Mouse (Mus musculus): Measurements from ENCODE around the gene Igfbp5.

Gene Igfbp5

DNA sequence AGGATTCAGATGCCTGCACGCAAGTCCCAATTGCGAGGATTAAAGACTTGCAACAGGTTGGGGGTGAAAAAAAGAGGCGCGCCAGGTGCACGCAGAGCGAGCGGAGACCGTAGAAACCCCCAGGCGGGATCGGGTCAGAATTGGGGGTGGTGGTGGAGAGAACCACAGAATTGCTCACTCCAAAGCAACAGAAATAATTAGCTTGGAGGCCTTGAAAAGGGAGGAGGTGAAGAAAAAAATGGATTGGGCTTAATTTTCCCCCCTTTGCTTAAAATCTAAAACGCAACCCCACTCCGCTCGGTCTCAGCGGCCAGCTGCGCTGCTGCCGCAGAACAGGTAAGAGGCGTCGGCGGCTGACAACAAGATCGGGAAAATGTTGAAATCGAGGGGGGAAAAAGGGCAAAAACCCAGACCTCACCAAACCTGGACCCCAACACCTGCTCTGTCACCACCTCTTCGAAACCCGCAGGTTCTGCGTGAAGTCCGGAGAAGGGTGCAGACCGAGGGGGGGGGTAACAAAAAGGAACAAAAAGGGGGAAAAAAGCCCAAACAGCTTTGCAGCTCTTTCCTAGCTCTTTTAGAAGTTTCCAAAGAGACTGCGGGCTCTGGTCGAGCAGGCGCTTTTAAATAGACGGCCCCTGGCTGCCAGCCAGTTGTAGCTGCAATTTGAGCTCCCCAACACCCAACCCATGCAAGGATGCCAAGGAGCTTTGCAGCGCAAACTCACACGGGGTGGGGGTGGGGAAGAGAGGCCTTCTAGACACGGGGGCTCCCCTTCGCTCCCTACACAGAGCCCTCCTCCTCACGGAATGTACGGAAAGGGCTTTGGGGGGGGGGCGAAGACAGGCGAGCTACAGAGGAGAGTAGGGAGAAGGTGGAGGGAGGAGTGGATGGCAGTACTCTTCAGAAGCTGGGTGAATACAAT is at the start of gene Igfbp5:
Gene Igfbp5 (minus strand): TSS at position 598 of the 925 bp plus-strand sequence.
- DNase-seq (ENCODE audit: low read depth, low spot score): no peak

DNA sequence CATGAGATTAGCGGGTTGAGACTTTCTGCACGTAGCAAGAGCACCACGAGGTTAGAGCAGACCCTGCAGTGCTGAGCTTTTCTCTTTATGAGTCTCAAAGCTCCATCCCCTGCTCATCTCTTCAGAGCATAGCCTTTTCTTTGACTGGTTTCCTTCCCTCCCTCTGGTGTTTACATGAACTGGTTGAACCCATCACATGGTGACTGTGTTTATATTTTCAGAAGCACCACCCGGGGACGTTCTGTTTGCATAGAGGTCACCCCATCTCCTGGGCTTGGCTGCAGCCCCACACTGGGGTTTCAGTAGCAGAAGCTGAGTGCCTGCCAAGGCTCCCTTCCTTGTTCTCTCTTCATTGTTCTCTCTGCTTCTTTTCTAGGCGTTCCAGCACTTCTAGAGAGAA is 40.1 kb upstream of the Igfbp5 start:
- DNase-seq (ENCODE audit: low read depth, low spot score): no peak

DNA sequence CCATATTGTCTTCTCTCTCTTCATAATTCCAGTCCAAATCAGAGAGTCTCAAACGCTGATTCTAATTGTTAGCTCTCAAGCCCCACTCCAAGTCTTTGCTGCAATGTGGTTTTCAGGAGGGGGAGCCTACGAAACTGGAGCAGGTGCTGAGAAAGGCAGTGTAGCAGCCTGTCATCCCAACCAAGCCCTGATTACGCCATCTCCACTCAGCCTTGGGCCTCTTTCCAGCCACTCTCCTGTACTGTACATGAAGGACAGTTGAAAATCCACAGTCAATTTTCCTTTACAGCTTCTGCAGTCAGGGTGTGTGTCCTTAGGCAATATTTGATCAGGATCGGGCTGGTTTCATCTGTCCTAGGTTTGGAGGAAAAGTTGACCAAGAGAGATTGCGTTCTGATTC is 38.4 kb upstream of the Igfbp5 start:
- DNase-seq (ENCODE audit: low read depth, low spot score): no peak

DNA sequence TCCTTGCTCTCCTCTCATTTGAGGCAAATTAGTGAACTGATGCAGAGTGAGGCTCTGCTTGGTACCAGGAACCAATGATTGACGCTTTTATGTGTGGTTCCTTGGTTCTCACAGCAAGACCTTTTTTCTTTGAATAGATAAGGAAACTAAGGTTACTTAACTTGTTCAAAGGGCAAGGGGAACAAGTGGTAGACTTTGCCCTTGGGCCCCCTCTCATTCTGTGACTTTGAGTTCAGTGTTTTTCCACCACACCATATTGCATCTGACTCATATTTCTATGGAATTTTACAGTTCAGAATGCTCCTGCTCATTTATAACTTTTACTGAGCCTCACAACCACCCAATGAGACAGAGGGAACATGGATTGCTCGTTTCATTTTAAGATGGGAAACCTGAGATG is 21.1 kb upstream of the Igfbp5 start:
- no peak for DNase-seq (ENCODE audit: low read depth, low spot score)

DNA sequence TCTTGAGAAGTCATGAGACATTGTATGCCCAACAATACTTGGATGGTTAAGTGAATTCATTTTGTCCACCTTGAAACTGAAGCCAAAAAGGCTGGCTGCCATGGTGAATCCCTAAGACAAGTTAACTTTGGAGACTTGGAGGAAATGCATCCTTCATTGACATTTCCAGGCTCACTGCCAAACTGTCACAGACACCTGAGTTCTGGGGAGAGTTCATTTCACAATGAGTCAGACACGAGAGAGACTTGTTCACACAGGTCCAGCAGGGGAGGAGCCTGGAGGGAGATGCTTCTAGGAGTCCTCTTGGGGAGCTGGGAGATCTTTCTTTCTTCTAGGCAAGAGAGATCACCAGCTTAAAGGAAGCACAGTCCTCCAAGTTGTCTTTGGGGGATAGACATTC is 13.2 kb upstream of the Igfbp5 start:
- DNase-seq (ENCODE audit: low read depth, low spot score): peak; percentile 12

DNA sequence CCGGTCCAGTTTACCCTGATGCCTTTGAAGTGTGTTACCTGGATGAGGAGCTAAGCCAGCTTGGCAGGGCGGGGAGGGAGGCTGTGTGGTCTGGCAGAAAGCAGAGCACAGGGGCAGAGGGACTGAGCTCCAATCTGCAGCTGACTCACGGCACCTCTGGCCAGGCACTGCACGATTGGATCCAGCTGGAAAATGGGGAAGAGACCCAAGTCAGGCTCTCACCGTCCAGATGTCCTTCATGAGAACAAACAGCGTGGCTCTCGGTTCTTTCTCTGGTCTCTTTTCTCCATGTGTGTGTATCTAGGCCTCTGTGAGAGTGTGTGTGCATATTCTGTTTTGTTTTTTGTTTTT is 11.1 kb upstream of the Igfbp5 start:
- no peak for DNase-seq (ENCODE audit: low read depth, low spot score)

DNA sequence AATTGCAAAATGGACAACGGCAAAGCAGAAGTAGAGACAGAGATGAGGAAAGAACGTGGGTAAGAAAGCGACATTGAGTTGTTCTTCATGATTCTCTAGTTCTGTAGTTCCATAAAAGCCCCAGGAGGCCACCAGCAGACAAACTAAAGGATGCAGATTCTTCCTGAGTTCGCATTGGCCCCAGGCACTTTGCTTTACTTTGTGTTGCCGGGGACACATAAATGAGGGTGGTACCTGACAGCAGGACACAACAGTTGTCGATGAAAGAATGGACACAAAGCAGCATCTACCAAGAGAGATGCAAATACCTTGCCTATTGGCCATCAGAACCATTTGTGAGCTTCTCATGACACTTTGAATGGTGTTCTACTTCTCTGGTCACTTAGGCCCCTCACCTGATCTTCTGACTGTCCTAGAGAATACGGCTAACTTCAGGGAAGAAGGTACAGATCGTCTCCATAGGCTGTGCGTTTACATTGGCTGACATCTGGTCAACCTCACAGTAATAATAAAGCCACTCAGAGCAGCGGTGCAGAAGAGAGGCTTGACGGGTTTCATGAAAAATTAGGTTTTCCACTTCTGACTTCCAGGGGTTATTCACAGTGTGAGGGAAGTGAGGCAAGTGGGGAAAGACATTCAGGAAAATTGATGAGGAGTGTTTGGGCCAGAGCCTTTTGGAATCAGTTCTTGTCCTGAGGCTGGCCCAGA is 10.6 kb upstream of the Igfbp5 start:
- no peak for DNase-seq (ENCODE audit: low read depth, low spot score)

DNA sequence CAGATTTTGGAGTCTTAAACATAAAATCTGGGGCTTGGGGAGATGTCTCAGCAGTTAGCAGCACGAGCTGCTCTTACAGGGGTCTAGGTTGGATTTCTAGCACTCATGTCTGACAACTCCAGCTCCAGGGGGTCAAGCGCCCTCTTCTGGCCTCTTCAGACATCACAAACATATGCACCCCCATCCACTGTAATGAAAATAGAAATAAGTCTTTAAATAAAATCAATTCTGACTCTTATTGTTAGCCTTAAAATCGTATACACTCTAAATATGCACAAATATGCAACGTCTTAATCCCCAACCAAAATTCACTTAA is 4.6 kb upstream of the Igfbp5 start:
- no peak for DNase-seq (ENCODE audit: low read depth, low spot score)

DNA sequence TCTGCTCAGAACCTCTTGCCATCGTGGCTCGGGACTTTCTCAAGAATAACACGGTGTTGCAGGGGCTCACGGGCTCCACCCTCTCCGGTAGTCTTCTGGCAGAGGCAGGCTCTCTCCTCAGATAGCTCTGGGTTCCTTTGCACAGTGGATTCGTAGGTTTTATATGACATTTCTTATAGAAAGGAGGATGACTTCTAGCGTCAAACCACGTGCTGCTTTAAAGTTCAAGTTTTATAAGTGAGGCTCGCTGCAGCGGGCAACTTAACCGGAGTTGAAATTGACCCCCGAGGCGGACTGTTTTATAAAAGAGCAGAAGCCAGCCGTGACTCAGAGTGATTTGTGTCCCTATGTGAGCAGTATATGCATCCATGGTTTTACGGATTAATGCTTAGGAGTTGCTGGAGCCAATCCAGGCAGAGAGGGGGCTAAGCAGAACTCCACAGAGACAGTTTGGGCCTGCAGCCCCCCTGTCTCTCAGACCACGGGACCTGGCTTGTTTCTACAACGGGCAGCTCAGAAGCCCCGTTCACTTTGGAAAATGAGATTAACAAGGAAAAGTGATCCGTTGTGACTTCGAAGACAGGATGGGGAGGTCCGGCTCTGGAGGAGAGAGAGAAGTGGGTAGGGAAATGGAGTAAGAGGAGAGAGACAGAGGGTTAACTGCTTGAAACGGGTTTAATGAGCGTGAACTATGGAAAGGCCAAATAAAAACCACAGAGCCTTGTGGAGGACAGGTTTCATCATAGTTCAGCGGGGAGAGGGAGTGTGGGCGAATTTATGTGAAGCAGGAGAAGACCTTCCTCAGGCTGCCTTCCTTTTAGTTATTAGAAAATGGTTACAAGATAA is 4.0 kb upstream of the Igfbp5 start:
- no peak for DNase-seq (ENCODE audit: low read depth, low spot score)

DNA sequence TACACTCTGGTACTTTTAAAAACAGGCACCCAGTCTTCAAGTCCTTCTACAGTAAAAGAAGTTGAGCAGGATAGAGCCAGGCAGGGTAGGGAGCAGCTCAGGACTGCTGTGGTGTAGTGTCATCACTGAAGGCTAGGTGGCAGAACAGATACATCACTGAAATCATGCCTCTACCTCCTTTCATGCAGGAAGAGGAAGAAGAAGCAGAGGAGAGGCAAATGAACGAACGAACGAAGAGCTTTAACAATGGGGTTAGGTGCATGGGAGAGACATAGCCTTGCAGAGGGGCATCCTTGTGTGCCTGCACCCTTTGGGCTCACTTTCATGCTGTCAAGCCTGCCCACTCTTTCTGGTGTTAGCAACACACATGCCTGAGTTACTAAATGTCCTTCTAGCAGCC is 3.2 kb upstream of the Igfbp5 start:
- DNase-seq (ENCODE audit: low read depth, low spot score): peak; percentile 46

DNA sequence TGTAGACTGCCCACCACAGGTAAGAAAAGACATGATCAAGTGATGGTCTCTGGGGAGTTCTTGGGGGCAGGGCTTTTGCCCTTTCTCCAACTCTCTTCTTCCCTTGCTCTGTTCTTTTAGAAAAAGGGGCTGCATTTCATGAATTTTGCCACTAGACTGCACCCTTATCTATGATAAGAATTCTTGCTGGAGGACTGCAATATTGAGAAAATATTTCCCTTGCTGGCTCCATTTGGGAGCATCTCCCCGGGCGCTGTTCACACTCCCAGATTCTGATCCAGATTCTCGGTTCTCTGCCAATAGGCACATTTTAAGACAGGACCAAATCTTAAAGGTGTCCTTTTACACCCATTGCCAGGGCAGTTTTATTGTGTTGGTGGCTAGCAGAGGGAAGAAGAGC is 1.4 kb upstream of the Igfbp5 start:
- peak; percentile 15 for DNase-seq (ENCODE audit: low read depth, low spot score)

DNA sequence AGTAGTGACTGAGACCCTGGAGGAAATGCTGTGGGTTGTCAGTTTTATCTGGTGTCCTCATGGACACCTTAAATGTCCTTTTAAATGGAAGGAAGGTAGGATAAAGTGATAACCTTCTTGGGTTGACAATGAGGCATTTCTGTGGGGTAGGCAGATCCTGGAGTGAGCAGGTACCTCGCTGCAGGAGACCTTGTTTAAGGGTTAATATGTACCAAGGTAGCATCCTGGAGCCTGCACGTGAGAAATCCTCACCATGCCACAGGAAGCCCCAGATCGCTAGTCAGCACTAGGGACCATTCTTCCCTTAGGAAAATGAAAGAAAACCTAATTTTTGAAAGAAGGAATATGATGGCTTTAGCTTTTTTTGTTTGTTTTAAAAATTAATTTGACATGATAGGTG is 1.0 kb upstream of the Igfbp5 start:
- DNase-seq (ENCODE audit: low read depth, low spot score): no peak

DNA sequence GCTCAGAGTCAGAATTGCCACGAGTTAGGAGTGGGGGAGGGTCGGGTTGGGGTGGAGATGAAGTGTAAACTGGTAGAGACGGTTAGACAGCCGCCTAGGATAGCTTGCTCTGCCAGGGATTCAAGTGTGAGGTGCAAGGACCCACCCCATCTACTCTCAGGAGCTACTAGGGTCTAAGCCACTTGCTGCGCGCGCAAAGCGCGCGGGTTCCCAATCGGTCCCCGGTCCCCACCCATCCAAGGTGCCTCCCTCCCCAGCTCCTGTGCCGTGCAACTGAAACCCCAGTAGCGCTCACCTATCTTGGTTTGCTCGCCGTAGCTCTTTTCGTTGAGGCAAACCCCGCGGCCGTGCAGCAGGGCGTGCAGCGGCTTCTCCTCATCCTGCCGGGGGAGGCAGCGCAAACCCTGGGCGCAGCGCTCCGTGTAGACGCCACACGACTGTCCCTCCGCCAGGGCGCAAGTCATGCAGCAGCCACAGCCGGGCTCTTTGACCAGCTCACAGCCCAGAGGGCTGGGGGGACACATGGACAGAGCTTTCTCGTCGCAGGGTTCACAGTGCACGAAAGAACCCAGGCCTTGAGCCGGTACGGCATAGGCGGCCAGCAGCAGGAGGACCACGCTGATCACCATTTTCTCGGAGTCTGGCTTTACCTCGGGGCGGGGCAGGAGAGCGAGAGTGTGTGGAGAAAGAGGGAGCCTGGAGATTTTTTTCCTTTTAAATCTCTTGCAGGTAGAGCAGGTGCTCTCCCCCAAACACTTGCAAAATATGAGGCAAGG is 985 bp downstream of the Igfbp5 start:
- no peak for DNase-seq (ENCODE audit: low read depth, low spot score)

DNA sequence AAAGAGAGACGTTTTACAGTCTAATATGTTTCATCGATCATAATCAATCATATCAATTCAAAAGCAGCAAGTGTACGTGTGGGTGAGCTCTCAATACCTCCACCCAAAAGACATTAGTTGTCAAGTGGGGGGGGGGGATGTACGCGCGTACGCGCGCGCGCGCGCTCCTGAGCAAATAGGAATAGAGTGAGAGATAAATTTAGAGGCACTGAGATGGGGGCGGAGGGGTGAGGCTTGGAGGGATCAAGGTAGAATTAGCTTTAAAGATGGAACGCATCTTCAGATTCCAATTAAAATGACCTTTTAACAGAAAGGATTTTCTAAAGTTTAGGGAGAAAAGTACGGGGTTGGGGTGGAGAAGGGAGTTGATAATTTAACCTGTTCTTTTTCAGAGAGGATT is 1.6 kb downstream of the Igfbp5 start:
- DNase-seq (ENCODE audit: low read depth, low spot score): no peak

DNA sequence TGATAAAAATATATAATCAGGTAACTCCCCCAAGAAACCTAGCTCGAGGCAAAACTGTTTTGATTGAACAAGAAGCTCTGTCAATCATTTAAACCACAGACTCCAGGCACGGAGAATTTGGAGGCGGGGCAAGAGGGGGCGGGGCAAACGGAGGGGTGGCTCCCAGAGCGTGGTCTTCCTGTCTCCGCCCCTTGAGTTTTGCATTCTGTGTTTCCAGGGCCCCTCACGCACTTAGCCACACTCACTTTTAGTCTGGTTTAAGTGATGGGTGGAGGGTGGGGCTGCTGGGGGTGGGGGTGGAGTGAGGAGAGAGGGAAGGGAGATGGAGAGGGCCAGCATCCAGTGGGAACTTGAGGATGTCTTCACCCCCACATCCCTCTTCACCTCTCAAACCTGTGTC is 2.2 kb downstream of the Igfbp5 start:
- DNase-seq (ENCODE audit: low read depth, low spot score): no peak

DNA sequence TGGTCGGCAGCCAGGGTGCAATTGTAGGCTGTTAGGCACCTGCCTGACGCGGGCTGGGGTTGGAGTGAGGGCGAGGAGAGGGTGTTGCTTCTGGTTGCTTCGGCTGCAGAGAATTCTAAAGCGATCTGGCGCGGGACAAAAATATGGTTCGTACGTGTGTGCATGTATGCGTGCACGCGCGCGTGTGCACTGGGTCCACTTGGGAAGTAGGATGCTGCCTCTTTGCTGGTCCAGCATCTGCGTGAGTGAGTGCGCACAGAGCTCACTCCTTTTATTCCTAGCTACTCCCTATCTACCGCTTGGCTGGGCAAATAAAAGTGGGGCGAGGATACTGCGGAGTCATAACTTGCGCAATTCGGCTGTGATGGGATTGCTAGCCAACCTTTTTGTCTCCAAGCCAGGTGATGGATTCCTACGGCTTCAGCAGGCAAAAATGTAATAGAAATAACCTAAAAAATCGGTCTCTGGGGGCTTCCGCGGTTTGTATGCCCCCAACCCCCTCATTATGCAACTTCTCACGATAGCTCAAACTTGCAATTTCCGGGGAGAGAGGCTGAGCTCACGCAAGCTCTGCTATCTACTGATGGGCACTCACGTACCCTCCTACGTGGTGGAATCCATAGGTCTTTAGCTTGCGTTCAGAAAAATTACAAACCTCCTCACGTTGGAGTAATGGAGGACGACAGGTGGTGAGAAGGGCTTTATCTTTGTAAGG is 2.8 kb downstream of the Igfbp5 start:
- no peak for DNase-seq (ENCODE audit: low read depth, low spot score)

DNA sequence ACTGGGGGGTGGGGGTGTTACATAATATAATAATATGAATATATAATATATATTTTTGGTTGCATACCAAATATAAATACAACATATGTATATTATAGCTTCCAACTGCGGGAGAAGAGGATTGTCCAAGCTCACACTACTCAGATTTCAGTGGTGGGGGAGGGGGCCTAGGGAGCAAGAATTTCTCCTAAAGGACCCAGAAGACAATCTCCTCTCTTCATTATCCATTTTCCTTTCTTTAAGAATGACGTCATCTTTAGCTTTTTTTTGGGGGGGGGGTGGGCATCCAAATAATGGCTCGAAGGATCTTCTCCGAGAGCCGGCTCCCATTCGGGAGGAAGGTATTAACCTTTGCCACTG is 3.4 kb downstream of the Igfbp5 start:
- DNase-seq (ENCODE audit: low read depth, low spot score): no peak

DNA sequence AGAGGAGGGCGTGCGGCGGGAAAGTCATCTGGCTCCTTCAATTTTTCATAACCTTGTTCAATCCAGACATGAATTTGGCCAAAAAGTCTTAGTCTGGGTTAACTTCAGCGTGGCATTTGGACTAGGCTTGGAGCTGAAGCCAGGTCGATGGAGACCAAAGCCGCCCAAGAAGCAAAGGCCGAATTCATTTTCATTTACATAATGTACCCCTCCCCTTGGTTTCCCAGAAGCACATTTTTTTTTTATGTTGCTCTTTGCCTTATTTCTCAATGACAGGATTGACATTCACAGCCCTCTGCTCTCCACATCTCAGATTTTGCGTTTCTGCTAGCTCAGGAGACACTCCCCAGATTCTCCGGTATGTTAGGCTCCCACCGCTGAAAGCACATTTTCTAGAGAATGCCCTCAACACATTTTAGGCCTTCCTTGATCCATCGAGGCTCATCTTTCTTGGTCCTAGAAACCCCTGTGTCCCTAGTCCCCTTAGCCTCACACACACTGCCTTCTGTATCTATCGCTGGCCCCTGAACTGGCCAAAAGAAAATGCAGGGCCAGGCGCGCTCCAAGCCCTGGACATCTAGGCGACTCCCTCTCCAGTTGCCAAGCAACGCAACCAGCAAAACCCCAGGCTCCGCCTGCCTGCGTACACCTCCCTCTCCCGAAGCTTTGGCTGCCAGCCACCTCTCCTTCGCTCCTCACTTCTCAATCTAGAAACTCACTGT is 3.9 kb downstream of the Igfbp5 start:
- no peak for DNase-seq (ENCODE audit: low read depth, low spot score)

DNA sequence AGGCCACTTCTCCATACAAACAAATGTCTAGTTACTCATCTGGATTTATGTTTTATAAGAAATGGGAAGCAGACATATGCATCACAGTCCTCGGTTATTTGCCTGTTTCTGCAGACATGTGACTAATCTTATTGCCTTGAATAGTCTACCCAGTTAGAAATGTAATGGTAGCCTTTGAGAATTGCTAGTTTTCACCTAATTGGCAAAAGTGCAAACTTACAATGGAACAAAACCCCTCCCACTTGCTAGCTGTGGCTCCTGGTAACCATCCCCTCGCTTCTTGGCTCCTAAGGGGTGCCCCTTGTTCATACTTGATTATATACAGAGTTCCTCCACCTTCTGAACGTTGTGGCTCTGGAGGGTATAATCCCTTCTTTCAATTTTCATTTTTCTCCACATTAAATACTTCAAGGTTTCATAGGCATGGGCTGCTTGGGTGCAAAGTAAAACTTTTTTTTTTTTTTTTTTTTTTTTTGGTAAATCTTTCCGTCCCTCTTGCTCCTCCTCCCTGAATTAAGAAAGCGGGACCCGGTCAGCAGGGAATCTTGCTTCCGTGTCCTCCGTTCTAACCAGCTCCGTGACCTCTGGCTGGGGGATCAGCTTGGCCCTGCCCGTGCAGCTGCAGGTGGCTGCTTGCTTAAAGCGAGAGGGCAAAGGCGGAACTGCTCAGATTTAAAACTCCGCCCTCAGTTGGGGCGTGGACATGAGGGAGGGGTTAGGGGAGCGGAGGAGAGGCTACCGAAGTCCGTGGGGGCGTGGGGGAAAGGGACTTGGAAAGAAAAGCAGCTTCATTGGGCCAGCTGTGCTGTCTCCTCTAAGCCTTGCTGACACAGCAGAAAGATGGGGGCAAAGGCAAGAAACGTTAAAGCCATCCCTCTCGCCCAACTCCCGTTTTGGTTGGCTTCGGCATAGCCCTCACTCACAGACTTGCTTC is 4.7 kb downstream of the Igfbp5 start:
- no peak for DNase-seq (ENCODE audit: low read depth, low spot score)

Measured in 3T3-L1 (cell line).